Mouse (Mus musculus) stomach, postnatal 0 days (tissue): ENCODE data around the gene Hoxc4. TPM values are rescaled to one million over a fixed set of nuclear protein-coding genes. Genes with fewer than 3 reads are reported as not detected.
A peak's percentile ranks its signal among the peaks of the same experiment; 100 is the strongest.

ENCODE experiments used
- ATAC-seq: fragments of 200-750 bp; cut with Nextera tagmentation; 2 replicates; pipeline ENCODE4 v1.8.0; 2017; ENCODE audit not compliant: low FRiP score, low TSS enrichment
- DNase-seq: peaks from one replicate; pipeline ENCODE4 v3.0.0-alpha.2; 2016; ENCODE audit warnings: low spot score
- H3K27ac ChIP-seq: fragments of 300-500 bp; sonication (generic); replicated peaks from 2 replicates; pipeline ENCODE4 v1.5.1; 2014; ENCODE audit warnings: mild to moderate bottlenecking, control low read depth
- H3K27me3 ChIP-seq: fragments of 300-500 bp; sonication (generic); 2 replicates; pipeline ENCODE4 v1.6.1; 2014; ENCODE audit warnings: low read length; ENCODE audit not compliant: control insufficient read depth, insufficient read depth
- H3K36me3 ChIP-seq: fragments of 300-500 bp; sonication (generic); 2 replicates; pipeline ENCODE4 v1.6.1; 2014; ENCODE audit warnings: low read length, mixed read lengths; ENCODE audit not compliant: control insufficient read depth, insufficient read depth
- H3K4me1 ChIP-seq: fragments of 300-500 bp; sonication (generic); replicated peaks from 2 replicates; pipeline ENCODE4 v1.6.1; 2014; ENCODE audit warnings: antibody characterized with exemption; ENCODE audit not compliant: control insufficient read depth, insufficient read depth
- H3K4me2 ChIP-seq: fragments of 300-500 bp; sonication (generic); replicated peaks from 2 replicates; pipeline ENCODE4 v1.6.1; 2014; ENCODE audit warnings: low read depth, mild to moderate bottlenecking, control low read depth, moderate library complexity
- H3K4me3 ChIP-seq: fragments of 300-500 bp; sonication (generic); 2 replicates; pipeline ENCODE4 v1.5.1; 2014; ENCODE audit warnings: low read depth, low read length, control low read depth
- H3K9ac ChIP-seq: fragments of 300-500 bp; sonication (generic); 2 replicates; pipeline ENCODE4 v1.6.1; 2014; ENCODE audit warnings: mild to moderate bottlenecking, low read length, control low read depth, mixed read lengths
- H3K9me3 ChIP-seq: fragments of 300-500 bp; sonication (generic); 2 replicates; pipeline ENCODE4 v1.6.1; 2016; ENCODE audit warnings: low read length; ENCODE audit not compliant: control insufficient read depth
- CTCF ChIP-seq: IDR thresholded peaks from 2 replicates; pipeline ENCODE4 v1.5.1; 2016; ENCODE audit warnings: antibody characterized with exemption, low read depth, mild to moderate bottlenecking, moderate library complexity
- EP300 ChIP-seq: optimal IDR thresholded peaks from 2 replicates; pipeline ENCODE3; 2016; ENCODE audit warnings: antibody characterized with exemption
- WGBS: fragments of 180-500 bp; shearing (Covaris S2); extraction: QIAGEN DNeasy Blood & Tissue Kit; methylation state at CpG from one replicate; pipeline ENCODE4 v1.1.7; 2014; 5-methylcytosine and 5-hydroxymethylcytosine counted together
- polyA plus RNA-seq: library from polyadenylated mRNA; unstranded; fragments of >200 nt; fragmentation: Nextera tagmentation; extraction: Ambion mirVana; gene quantifications from 2 replicates; pipeline ENCODE4 v1.2.1, GENCODE M21; 2015

Hoxc4 gene
- polyA plus RNA-seq, 1 experiment from 2014 or later, result 10.4 TPM

DNA sequence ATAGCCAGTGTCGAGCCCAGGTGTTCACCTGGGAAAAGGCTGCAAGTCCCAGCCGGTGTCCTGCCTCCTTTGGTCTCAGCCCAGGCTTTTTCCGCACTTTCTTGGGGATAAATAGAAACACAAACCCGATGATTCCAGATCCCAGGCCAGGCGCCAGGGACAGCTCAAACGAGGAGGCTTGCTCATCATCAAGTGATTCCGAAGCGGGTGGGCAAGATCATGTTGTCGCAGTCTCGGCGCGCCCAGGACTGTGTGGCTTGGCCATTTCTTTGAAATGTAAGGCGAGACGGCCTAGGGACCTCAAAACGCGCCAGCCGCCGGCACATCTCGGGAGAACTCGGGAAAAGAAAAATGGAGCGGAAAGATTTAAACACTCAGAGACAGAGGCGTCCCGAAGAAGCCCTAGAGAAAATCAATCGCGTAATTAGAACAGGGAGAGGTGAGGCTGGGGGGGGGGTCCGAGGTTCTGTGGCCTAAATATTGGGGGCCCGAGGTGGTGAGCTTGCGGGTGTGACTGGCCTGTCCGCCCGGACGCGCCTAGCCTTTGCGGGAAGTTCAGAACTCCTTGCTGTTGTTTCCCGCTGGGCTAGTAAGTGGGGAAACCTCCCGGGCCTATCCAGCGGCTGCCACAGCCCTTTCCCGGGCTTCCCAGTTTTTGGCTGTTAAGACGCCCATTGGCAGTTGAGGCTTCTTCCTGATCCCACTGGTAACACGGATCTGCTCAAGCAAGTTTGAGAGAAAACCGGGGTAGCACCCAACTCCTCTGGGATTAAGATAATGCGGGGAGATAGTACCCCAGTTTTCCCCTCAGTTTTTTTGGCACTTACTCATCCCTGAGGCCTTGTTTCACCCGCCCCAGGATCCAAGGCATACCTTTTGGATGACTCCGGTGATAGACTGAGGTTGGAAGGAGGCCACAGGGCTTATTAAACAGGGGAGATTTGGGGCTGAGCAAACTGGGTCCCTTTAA lies 8.8 kb downstream of the Hoxc4 start:
- peak overlapping the region; percentile 24 for H3K4me3 ChIP-seq
- H3K9ac ChIP-seq, result peak overlapping the region; percentile 48
- 24% methylated on average over 43 of the region's 43 CpGs for WGBS

DNA sequence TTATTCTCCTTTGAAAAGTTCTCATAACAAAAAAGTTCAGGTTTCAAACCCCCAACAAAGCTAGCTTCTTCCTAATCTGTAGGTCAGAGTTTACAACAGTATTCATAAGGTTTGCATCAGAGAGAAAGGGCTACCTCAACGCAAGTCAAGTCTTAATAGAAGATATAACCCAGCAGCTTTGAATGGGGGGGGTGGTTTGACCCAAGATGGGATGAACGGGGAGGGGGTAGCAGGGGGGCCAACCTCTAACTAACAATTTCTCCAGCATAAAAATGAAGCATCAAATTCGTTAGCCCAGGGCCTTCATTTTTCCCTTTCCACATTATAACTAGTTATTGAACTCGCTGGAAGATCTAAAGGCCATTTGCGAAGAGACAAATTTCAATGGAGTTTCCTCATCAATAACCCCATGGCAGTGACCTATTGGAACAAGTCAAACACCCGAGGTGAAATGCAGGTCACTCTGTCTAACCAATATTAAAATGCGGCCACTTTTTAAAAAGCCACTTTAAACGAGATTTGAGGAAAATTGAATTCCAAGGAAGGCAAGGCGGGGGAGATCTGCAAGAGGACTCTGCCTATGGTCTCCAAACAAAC lies 10.3 kb downstream of the Hoxc4 start:
- TF ChIP-seq CTCF (no peak), EP300 (no peak)
- Histone ChIP-seq H3K4me3 (no peak overlapping the region), H3K9ac (no peak overlapping the region), H3K36me3 (no peaks in the 10 kb centered on the region), H3K4me1 (no peaks in the 10 kb centered on the region), H3K27me3 (no peaks in the 10 kb centered on the region), H3K9me3 (no peaks in the 10 kb centered on the region), H3K27ac (no peak overlapping the region), H3K4me2 (no peak overlapping the region)
- WGBS, result 63% methylated on average over 9 of the region's 9 CpGs
- ATAC-seq, result no peak
- DNase-seq, result no peak

More for the DNA sequence above, 8.8 kb downstream of the Hoxc4 start:
- Histone ChIP-seq H3K4me1 (no peaks in the 10 kb centered on the region), H3K4me2 (peak overlapping the region; percentile 43), H3K27ac (peak overlapping the region; percentile 71), H3K9me3 (no peaks in the 10 kb centered on the region), H3K27me3 (no peaks in the 10 kb centered on the region), H3K36me3 (no peaks in the 10 kb centered on the region)
- TF ChIP-seq EP300, result no peak
- no peak for TF ChIP-seq CTCF
- ATAC-seq (no peak), DNase-seq (no peak)

DNA sequence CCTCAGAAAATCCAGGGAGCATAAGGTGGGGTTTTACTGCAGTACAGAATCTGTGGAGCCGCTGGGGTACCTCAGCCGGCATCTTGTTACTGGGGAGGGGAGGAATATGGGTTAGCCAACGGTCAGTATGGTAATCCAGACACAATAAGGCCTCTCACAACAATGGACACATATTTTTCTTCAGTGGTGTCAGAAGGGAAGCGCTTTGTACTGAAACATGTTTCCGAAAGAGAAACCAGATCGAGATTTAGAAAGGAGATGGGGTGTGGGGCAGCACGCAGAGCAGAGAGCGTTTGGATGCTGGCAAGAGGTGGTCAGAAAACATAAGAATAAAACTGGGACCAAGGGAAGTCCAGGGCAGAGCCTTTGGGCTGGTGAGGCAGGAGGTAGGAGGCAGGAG lies 11.4 kb downstream of the Hoxc4 start:
- TF ChIP-seq CTCF (no peak), EP300 (no peak)
- no peaks in the 10 kb centered on the region for H3K27me3 ChIP-seq
- H3K27ac ChIP-seq, result no peak overlapping the region
- ATAC-seq, result no peak
- no peaks in the 10 kb centered on the region for H3K4me1 ChIP-seq
- no peak overlapping the region for H3K9ac ChIP-seq
- no peaks in the 10 kb centered on the region for H3K36me3 ChIP-seq
- 0 out of 2 replicates have a peak overlapping the region, but pooled peaks have one; percentile 5 for H3K4me2 ChIP-seq
- WGBS, result 45% methylated on average over 8 of the region's 8 CpGs
- no peak overlapping the region for H3K4me3 ChIP-seq
- DNase-seq, result no peak
- no peaks in the 10 kb centered on the region for H3K9me3 ChIP-seq

DNA sequence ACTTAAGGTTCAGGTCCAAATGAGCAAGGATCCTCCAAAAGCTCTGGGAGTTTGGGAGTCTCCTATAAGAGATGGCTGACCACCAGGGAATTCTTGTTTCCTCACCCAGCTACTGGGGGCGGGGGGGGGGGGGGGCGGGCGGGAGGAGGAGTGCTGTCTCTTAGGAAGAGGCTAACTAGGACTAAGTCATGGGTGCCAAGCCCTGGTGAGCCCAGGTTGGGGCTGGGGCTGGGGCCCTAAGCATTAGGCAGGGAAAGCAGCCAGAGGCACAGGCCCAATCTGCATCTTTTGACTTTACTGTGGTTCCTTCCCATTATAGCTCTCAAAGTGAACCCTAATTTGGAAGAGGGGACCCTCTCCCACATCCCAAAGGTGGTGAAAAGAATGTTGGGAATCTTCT lies 13.4 kb downstream of the Hoxc4 start:
- DNase-seq (no peak), ATAC-seq (no peak)
- H3K4me2 ChIP-seq, result no peak overlapping the region
- peak overlapping the region; percentile 49; the same call in 1 of the 2 replicates for H3K27ac ChIP-seq
- H3K36me3 ChIP-seq, result no peaks in the 10 kb centered on the region
- H3K27me3 ChIP-seq, result no peaks in the 10 kb centered on the region
- TF ChIP-seq EP300 (no peak), CTCF (no peak)
- H3K9ac ChIP-seq, result no peak overlapping the region
- H3K4me1 ChIP-seq, result no peaks in the 10 kb centered on the region
- no peaks in the 10 kb centered on the region for H3K9me3 ChIP-seq
- no CpG with 5 or more reads among the region's 3 CpGs for WGBS
- H3K4me3 ChIP-seq, result no peak overlapping the region

DNA sequence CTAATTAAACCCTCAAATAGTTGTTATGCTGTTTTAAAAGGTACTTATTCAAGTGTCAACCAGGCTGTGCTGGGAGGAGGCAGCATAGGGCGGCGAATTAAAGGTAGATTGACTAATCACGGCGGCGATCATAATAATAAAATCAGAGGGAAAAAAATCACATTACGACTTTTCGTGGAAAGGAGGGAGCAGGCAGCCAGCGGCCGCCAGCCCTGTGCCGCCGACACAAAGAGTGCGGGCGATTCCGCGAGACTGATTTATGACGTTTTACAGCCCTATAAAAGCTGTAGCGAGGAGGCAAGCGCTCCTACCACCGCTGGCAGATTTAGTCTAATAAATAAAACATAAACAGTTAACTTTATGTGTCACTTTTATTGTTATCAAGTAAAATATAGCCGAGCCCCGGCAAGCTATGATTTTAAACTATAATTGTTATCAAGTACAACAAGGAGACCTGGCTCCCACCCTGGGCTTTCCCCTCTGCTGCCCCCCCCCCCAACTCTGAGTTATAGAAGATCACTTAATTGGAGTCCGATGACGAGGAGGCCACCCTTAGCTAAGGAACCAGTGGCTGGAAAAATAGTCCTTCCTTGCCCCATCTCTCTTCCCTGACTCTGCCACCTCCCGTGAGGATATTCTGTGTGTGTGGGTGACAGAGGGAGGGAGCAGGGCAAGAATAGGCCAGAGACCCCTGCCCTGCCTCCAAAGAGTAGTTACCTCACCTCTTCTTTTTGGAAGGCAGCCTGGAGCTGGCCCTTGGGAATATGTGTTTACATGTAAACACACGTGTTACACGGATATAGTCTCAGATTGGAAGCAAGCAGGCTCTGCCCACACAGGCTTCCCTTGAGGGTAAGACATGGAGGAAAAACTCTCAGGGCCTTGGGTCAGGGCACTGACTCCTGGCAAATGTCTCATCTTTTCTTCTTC lies 14.2 kb downstream of the Hoxc4 start:
- DNase-seq, result no peak
- H3K4me2 ChIP-seq, result peak overlapping the region; percentile 37
- H3K4me1 ChIP-seq, result no peaks in the 10 kb centered on the region
- H3K4me3 ChIP-seq, result no peak overlapping the region
- no peak overlapping the region for H3K9ac ChIP-seq
- WGBS, result 8% methylated on average over 26 of the region's 26 CpGs
- no peak for ATAC-seq
- TF ChIP-seq EP300, result no peak
- TF ChIP-seq CTCF, result no peak
- no peaks in the 10 kb centered on the region for H3K27me3 ChIP-seq
- no peaks in the 10 kb centered on the region for H3K36me3 ChIP-seq
- H3K9me3 ChIP-seq, result no peaks in the 10 kb centered on the region
- H3K27ac ChIP-seq, result peak overlapping the region; percentile 49
